Mouse (Mus musculus) hindbrain, postnatal 0 days (tissue): ENCODE results near the gene Tlr12. TPM values are rescaled to one million over a fixed set of nuclear protein-coding genes. Genes with fewer than 3 reads are reported as not detected.

Experiments
- ATAC-seq: fragments of 200-750 bp; cut with Nextera tagmentation; 2 replicates; pipeline ENCODE4 v1.8.0; 2017; ENCODE audit warnings: mild to moderate bottlenecking, moderate TSS enrichment, moderate library complexity
- DNase-seq: peaks from one replicate; pipeline ENCODE4 v3.0.0-alpha.2; 2015; ENCODE audit warnings: low spot score
- H3K27ac ChIP-seq: fragments of 300-500 bp; sonication (generic); 2 replicates; pipeline ENCODE4 v1.5.1; 2014; ENCODE audit warnings: mild to moderate bottlenecking
- H3K27me3 ChIP-seq: fragments of 300-500 bp; sonication (generic); 2 replicates; pipeline ENCODE4 v1.6.1; 2014; ENCODE audit warnings: low read length, mixed read lengths; ENCODE audit not compliant: insufficient read depth
- H3K36me3 ChIP-seq: fragments of 300-500 bp; sonication (generic); 2 replicates; pipeline ENCODE4 v1.6.1; 2014; ENCODE audit warnings: low read length, mixed read lengths; ENCODE audit not compliant: insufficient read depth
- H3K4me1 ChIP-seq: fragments of 300-500 bp; sonication (generic); 2 replicates; pipeline ENCODE4 v1.6.1; 2014; ENCODE audit warnings: antibody characterized with exemption, low read length, mixed read lengths; ENCODE audit not compliant: insufficient read depth
- H3K4me2 ChIP-seq: fragments of 300-500 bp; sonication (generic); 2 replicates; pipeline ENCODE4 v1.6.1; 2014; ENCODE audit warnings: low read depth, mild to moderate bottlenecking, low read length, moderate library complexity, mixed read lengths
- H3K4me3 ChIP-seq: fragments of 300-500 bp; sonication (generic); 2 replicates; pipeline ENCODE4 v1.5.1; 2014; ENCODE audit warnings: low read length
- H3K9ac ChIP-seq: fragments of 300-500 bp; sonication (generic); replicated peaks from 2 replicates; pipeline ENCODE4 v1.6.1; 2014; ENCODE audit warnings: mild to moderate bottlenecking, low read length, moderate library complexity, mixed read lengths
- H3K9me3 ChIP-seq: fragments of 300-500 bp; sonication (generic); 2 replicates; pipeline ENCODE4 v1.6.1; 2016; ENCODE audit warnings: low read length, mixed read lengths
- CTCF ChIP-seq: IDR thresholded peaks from 2 replicates; pipeline ENCODE4 v1.5.1; 2016; ENCODE audit warnings: antibody characterized with exemption, control low read depth, low read depth
- WGBS: fragments of 180-500 bp; shearing (Covaris S2); extraction: QIAGEN DNeasy Blood & Tissue Kit; methylation state at CpG from one replicate; pipeline ENCODE4 v1.1.7; 2014; 5-methylcytosine and 5-hydroxymethylcytosine counted together
- polyA plus RNA-seq: library from polyadenylated mRNA; unstranded; fragments of >200 nt; fragmentation: Nextera tagmentation; extraction: Ambion mirVana; gene quantifications from 2 replicates; pipeline ENCODE4 v1.2.1, GENCODE M21; 2015
- total RNA-seq: library from RNA; depleted of rRNA; stranded (reverse); fragments of >200 nt; gene quantifications from 2 replicates; pipeline ENCODE4 v1.2.3, GENCODE M21; 2014; rRNA removed

Gene Tlr12
- total and polyA plus RNA-seq, 2 experiments from 2014 or later: 1.0 to 1.4 TPM

- no peak for ATAC-seq
- no peak overlapping the region for H3K9ac ChIP-seq
Observed at GRCm38 (mm10) chr4:128593286-128593685, 25.1 kb downstream of the Tlr12 start.

GRCm38 (mm10) chr4:128579182-128579581, 39.2 kb downstream of the Tlr12 start:
- H3K4me2 ChIP-seq: no peak overlapping the region
- H3K4me1 ChIP-seq: no peaks in the 10 kb centered on the region
- H3K36me3 ChIP-seq: peaks cover 19% of the 10 kb centered on the region
- no peak for DNase-seq
- H3K4me3 ChIP-seq: no peak overlapping the region
- H3K27ac ChIP-seq: no peak overlapping the region
- TF ChIP-seq CTCF: no peak
- no peaks in the 10 kb centered on the region for H3K27me3 ChIP-seq
- peaks cover 20% of the 10 kb centered on the region for H3K9me3 ChIP-seq
- WGBS: 67% methylated on average over 4 of the region's 4 CpGs
- no peak overlapping the region for H3K9ac ChIP-seq
- no peak for ATAC-seq

More at GRCm38 (mm10) chr4:128593286-128593685, 25.1 kb downstream of the Tlr12 start:
- Histone ChIP-seq H3K9me3 (no peaks in the 10 kb centered on the region), H3K4me3 (no peak overlapping the region), H3K4me2 (no peak overlapping the region), H3K27me3 (no peaks in the 10 kb centered on the region), H3K4me1 (no peaks in the 10 kb centered on the region), H3K27ac (no peak overlapping the region), H3K36me3 (peaks cover 23% of the 10 kb centered on the region)
- WGBS: 98% methylated on average over 4 of the region's 4 CpGs
- TF ChIP-seq CTCF: no peak
- no peak for DNase-seq

GRCm38 (mm10) chr4:128575811-128576210, 42.6 kb downstream of the Tlr12 start:
- Histone ChIP-seq H3K9ac (no peak overlapping the region), H3K9me3 (no peaks in the 10 kb centered on the region), H3K27ac (no peak overlapping the region), H3K36me3 (peaks cover 7% of the 10 kb centered on the region; the same call in 1 of the 2 replicates), H3K4me1 (no peaks in the 10 kb centered on the region), H3K4me3 (no peak overlapping the region), H3K4me2 (no peak overlapping the region), H3K27me3 (no peaks in the 10 kb centered on the region)
- 66% methylated on average over 4 of the region's 4 CpGs for WGBS
- DNase-seq: no peak
- no peak for ATAC-seq
- no peak for TF ChIP-seq CTCF

Other genes with a start within 250 kb of the Tlr12 start
- 6.7 and 15.3 TPM in 2 replicates for gene Zscan20, start 8.5 kb downstream of the Tlr12 start, total RNA-seq
- 1.8 and 1.9 TPM in 2 replicates for gene Zscan20, start 8.5 kb downstream of the Tlr12 start, polyA plus RNA-seq
- gene Phc2, start 36.1 kb upstream of the Tlr12 start, total RNA-seq: 103 and 125 TPM in 2 replicates
- gene Phc2, start 36.1 kb upstream of the Tlr12 start, polyA plus RNA-seq: 46.1 and 50.7 TPM in 2 replicates
- gene A3galt2, start 136.7 kb upstream of the Tlr12 start, total RNA-seq: 0.47 and 1.1 TPM in 2 replicates
- 0.10 TPM in 2 replicates for gene A3galt2, start 136.7 kb upstream of the Tlr12 start, polyA plus RNA-seq
- 25.6 and 35.7 TPM in 2 replicates for gene Zfp362, start 187.4 kb upstream of the Tlr12 start, total RNA-seq
- gene Zfp362, start 187.4 kb upstream of the Tlr12 start, polyA plus RNA-seq: 23.3 and 24.9 TPM in 2 replicates